Mouse (Mus musculus) megakaryocyte progenitor cell, adult 5-6 weeks (primary cell): ENCODE results near the gene Etl4. TPM values are rescaled to one million over a fixed set of nuclear protein-coding genes. Genes with fewer than 3 reads are reported as not detected.

Experiments
- ATAC-seq: replicated peaks from 2 replicates; pipeline ENCODE4 v1.8.0; 2016; ENCODE audit warnings: mild to moderate bottlenecking, moderate TSS enrichment, inconsistent platforms; ENCODE audit not compliant: poor library complexity
- total RNA-seq, 2 experiments: library from RNA; stranded (forward) in 1 of 2; stranded (reverse) in 1 of 2; fragments of 157-497, 149-512 nt in 1 of 2; fragments of 200-1000 nt in 1 of 2; gene quantifications; 2 replicates each; pipeline versions ENCODE4 v1.2.3 to v1.2.4; 2015 to 2017

The Etl4 gene
- total RNA-seq, 2 experiments from 2014 or later, result 0.30 TPM; not detected in 1

DNA sequence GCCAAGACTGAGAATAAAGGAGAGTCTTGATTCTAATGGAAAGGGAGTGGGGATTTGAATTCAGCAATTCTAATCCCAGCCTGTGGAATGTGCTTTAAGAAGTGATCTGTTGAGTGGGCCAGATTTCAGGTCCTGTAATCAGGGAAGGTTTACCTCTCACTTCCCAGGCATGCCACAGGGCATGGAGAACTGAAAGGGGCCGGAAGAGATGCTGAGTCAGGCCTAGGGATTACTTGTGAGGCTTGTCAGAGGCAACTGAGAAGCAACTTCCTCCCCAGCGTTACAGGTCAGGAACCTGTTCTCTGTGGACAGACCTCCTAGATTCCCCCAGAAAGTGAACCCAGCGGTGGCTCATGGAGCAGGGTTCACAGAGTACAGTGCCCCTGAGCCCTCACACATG, 646.1 kb downstream of the Etl4 start:
- ATAC-seq, result no peak

GRCm38 (mm10) chr2:20559083-20559482, 649.5 kb downstream of the Etl4 start:
- ATAC-seq, result no peak

DNA sequence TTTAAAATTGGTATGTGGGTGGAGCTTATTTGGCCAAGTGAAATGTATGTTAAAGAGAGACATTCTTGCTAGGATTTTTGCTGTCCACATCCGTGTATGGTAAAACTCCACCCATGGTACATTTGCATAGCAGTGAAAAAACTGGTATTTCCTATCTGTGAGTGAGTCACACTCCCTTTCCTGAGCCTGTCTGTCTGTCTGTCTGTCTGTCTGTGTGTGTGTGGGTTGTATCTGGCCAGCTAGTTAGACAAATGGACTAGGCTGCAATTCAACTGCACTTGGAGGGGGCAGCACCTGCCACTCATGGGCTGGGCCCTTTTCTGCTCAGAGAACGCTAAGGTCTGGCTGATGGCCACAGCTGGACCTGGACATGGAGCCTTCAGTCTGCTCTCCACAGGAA, 650.1 kb downstream of the Etl4 start:
- ATAC-seq, result no peak

DNA sequence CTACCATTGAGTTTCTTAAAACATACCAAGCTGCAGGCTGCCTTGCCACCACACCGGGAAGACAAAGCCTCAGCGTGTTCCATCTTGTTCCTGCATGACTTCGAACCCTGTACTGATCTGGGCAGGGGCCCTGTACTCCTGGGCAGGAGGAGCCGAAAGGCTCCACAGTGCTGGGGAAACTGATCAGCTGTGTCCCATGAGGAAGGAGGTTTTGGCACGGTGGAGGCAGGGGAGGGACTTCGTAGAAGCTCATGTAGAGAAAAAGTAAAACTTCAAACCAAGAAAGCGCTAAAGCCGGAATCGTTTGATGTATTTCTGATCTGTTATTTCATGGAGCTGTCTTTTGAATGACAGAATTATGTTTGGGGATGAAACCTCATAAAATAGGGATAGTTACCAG, 651.0 kb downstream of the Etl4 start:
- no peak for ATAC-seq

DNA sequence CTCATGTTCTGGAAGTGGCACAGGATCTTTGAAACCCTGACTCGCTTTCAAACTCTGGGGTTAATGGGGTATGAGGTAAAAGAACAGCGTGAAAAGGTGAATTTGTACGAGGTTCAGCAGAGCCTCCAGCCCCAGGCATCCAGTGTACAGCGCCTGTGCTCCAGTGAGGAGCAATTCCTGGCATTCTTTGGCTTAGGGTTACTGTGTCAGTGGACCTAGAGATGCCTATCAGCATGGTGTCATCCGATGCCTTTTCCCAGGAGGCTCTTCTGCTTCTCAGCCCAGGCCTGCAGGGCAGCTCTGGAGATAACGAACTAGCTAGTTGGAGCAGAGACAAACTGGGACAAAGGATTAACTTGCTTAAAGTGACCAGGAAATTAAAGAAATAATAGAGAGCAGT, 653.5 kb downstream of the Etl4 start:
- ATAC-seq, result no peak

DNA sequence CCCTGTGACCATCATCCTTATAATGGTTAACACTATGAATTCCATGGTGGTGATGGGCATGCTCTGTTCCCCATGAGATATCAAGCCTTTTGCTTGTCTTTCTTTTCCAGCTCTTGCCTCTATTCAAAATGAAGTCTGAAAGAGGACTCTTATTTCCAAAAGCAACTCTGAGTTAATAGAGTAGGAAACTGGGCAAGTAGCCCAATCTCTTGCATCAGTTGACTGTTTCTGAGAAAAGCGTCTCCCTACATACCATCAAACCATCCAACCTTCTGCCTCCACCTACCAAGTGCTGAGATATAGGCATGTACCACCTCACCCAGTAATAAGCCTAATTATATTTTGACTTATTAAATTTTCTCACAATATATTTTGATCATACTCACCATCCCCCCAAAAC, 658.9 kb downstream of the Etl4 start:
- no peak for ATAC-seq

- no peak for ATAC-seq
Observed at GRCm38 (mm10) chr2:20571940-20572339, 662.4 kb downstream of the Etl4 start.

GRCm38 (mm10) chr2:20580331-20580730, 670.8 kb downstream of the Etl4 start:
- ATAC-seq, result no peak

GRCm38 (mm10) chr2:20583032-20583431, 673.5 kb downstream of the Etl4 start:
- no peak for ATAC-seq

DNA sequence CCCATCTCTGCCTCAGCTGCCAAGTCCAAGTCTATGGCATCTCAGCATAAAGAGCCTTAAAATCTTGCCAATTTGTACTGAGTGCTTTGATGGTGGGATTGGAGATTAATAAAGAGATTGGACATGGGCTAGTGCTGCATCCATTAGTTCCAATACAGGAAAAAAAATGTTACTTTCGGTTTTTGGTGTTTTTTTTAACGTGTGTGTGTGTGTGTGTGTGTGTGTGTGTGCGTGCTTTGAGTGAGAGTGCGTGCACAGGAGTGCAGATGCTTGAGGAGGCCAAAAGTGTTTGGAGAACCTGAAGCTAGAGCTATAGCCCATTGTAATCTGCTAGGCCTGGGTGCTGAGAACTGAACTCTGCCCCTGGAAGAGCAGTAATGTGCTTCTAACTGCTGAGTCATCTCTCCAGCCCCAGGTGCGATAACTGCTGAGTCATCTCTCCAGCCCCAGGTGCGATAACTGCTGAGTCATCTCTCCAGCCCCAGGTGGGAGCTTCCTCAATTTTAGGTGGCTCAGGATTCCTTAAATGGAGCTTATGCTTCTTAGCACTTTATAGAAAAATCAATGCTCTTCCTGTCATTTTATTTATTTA, 674.1 kb downstream of the Etl4 start:
- ATAC-seq, result no peak

- no peak for ATAC-seq
Observed at GRCm38 (mm10) chr2:20587913-20588312, 678.3 kb downstream of the Etl4 start.

GRCm38 (mm10) chr2:20588631-20589030, 679.1 kb downstream of the Etl4 start:
- no peak for ATAC-seq

DNA sequence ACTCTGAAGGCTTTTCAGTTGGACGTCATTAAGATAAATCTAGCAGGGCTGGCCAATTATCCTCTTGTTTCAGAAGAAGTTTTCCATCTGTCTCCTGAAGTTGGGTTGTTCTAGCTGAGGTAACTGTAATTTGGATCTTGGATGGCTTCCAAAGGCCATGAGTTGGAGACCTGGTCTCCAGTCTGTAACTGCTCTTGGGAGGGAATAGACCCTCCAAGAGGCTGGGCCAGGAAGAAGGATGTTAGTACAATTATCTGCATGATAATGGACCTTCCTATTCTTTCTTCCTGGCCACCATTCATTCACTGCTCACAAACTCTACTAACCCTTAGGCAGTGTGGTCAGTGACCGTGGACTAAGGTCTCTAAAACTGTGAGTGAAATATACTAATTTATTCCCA, 684.5 kb downstream of the Etl4 start:
- no peak for ATAC-seq

- ATAC-seq, result no peak
Observed at GRCm38 (mm10) chr2:20595000-20595399, 685.4 kb downstream of the Etl4 start.

- no peak for ATAC-seq
Observed at GRCm38 (mm10) chr2:20596558-20596957, 687.0 kb downstream of the Etl4 start.

DNA sequence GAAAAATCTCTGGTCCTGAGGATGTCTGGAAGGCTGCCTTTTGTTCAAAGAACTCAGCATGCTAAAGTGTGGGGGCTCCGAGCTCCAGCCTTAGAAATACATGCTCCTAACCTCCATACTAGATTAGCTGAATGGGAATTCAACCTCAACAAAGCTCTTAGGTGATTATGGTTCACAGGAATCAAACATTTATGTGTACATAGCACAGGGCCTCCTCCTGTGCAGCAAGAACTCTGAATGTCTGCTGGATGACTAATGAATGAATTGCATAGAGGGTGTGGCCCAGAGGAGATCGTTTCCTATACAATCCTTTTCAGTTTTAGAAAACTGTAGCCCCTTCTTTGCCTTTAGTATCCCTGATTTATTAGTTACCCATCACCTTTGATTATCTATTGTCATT, 687.6 kb downstream of the Etl4 start:
- ATAC-seq, result no peak

DNA sequence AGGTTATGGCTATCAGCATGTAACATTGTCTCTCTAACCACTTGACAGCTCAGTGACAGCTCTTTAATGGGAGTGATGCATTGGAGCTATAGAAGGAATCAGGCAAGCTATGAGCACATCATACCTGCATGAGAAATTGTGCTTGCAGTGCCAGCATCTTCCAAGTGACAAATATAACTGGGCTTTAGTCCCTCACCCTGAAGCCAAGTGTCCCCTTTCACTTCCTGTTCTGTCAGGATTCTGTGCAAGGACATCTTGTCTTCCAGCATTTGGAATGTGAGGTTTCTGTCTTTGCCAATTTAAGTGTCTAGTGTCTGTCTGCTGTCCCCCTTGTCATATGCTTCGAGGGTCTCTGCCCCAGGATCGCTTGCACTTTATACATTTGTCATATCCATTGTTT, 693.1 kb downstream of the Etl4 start:
- ATAC-seq, result no peak

DNA sequence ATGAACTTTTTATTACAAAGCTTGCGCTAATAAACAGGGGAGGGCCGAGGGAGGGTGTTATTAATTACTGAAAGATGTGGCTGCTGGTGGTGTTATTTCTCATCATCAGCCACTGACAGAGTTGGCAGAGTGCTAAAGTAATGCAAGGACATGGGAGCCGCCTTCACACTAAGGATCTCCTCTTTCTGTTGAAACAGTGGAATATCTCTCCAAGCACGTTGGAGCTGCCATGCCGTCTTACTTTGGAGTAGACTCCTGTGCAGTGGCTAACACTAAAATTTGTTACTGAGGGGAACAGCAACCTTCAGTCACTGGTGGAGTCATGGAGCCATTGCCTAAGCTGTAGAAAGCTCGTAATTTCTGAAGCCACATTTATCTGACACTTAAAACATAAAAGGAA, 694.0 kb downstream of the Etl4 start:
- ATAC-seq, result no peak

- no peak for ATAC-seq
Observed at GRCm38 (mm10) chr2:20603991-20604390, 694.4 kb downstream of the Etl4 start.

- no peak for ATAC-seq
Observed at GRCm38 (mm10) chr2:20609203-20609602, 699.6 kb downstream of the Etl4 start.

- peak; percentile 60; the same call in 1 of the 2 replicates for ATAC-seq
Observed at GRCm38 (mm10) chr2:20615948-20616347, 706.4 kb downstream of the Etl4 start.

DNA sequence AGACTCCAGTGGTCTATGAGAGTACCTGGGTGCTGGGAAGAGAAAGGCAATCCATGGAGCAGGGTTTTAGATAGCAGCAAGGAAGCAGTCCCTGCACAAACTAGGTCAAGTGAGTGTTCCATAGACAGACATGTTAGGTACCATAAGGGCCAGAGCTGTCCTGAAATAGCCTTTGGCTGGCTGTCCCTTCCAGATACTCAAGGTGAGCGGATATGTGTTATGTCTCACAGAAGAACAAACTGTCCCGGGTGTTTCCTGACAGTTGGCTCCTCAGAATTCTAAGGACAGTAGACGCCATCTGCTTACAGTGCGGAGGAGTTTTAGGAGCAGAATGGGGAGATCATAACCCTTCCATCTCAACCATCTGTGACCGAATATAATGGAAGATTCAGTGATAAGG, 708.8 kb downstream of the Etl4 start:
- ATAC-seq, result no peak

DNA sequence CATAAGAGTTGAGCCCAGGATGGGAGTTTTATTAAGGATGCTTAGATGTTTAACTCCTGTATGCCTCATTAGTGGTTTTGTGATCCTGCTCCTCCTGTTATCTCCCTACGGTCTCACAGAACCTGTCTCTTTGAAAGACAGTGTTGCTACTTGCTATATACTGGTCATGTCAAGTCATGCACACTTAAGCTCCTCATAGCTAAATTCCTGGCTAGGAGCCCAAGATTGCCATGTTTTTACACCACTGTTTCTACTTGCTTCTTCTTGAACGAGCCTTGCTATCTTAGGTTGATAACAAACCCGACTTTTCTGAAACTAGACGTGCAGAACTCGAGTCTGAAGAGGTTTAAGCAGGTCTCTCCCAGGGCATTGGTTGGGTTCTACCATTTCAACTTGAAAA, 710.3 kb downstream of the Etl4 start:
- ATAC-seq, result no peak
